Mouse (Mus musculus): ENCODE measurements around the gene Lgals7.

- TF ChIP-seq CTCF (IDR thresholded peaks at IDR 0.05; ENCODE audit: control insufficient read depth, insufficient read depth, insufficient read length), result no peak
- no peak for TF ChIP-seq MAX (IDR thresholded peaks at IDR 0.05)
- no peak for TF ChIP-seq USF1 (IDR thresholded peaks at IDR 0.05; ENCODE audit: low read depth)
- no peak for TF ChIP-seq CEBPB (IDR thresholded peaks at IDR 0.05; ENCODE audit: low read depth)
- no peak for TF ChIP-seq FOSL1 (IDR thresholded peaks at IDR 0.05; ENCODE audit: insufficient read depth, low read length, poor library complexity, severe bottlenecking)
- no peak for TF ChIP-seq MYOD1 (IDR thresholded peaks at IDR 0.05; ENCODE audit: control insufficient read depth, insufficient read length, low read depth)
Measured at GRCm38 (mm10) chr7:28819571-28819970, 44.1 kb upstream of the Lgals7 start.

All from C2C12 (cell line).